Mouse (Mus musculus) G1E-ER4 (cell line): ENCODE measurements around the gene Rilp. TPM values are rescaled to one million over a fixed set of nuclear protein-coding genes. Genes with fewer than 3 reads are reported as not detected.

Experiments
- GATA1 ChIP-seq: IDR thresholded peaks from one replicate; pipeline ENCODE4 v1.8.0; 2012; ENCODE audit warnings: low read length, inconsistent platforms
- polyA plus RNA-seq: library from polyadenylated mRNA; stranded (reverse); fragments of >175 nt; gene quantifications from 2 replicates; pipeline ENCODE4 v1.2.3, GENCODE M21; 2012

Gene Rilp
- polyA plus RNA-seq, 1 experiment, result 0.37 TPM

- TF ChIP-seq GATA1, result no peak
Observed at GRCm38 (mm10) chr11:75472469-75473081, 37.3 kb upstream of the Rilp start.

GRCm38 (mm10) chr11:75473376-75473775 is 36.5 kb upstream of the Rilp start:
- no peak for TF ChIP-seq GATA1

- no peak for TF ChIP-seq GATA1
Observed at GRCm38 (mm10) chr11:75486192-75486591, 23.7 kb upstream of the Rilp start.

GRCm38 (mm10) chr11:75486601-75487285 is 23.2 kb upstream of the Rilp start, which contains the start of gene Prpf8:
TSS of gene Prpf8 (plus strand) at chr11:75486816.
- no peak for TF ChIP-seq GATA1

- no peak for TF ChIP-seq GATA1
Observed at GRCm38 (mm10) chr11:75487496-75487895, 22.4 kb upstream of the Rilp start.

GRCm38 (mm10) chr11:75494296-75495049 is 15.4 kb upstream of the Rilp start:
- no peak for TF ChIP-seq GATA1

- TF ChIP-seq GATA1, result no peak
Observed at GRCm38 (mm10) chr11:75498126-75498525, 11.8 kb upstream of the Rilp start.

GRCm38 (mm10) chr11:75508162-75508561 is 1.7 kb upstream of the Rilp start:
- no peak for TF ChIP-seq GATA1

- TF ChIP-seq GATA1, result no peak
Observed at GRCm38 (mm10) chr11:75508904-75509303, 990 bp upstream of the Rilp start.

GRCm38 (mm10) chr11:75510627-75510993 is 716 bp downstream of the Rilp start:
- no peak for TF ChIP-seq GATA1

- no peak for TF ChIP-seq GATA1
Observed at GRCm38 (mm10) chr11:75511213-75511612, 1.3 kb downstream of the Rilp start.

- TF ChIP-seq GATA1, result no peak
Observed at GRCm38 (mm10) chr11:75512301-75513018, 2.6 kb downstream of the Rilp start.

GRCm38 (mm10) chr11:75513336-75513735 is 3.4 kb downstream of the Rilp start, which contains the start of gene Scarf1:
TSS of gene Scarf1 (plus strand) at chr11:75513540.
- no peak for TF ChIP-seq GATA1

- TF ChIP-seq GATA1, result no peak
Observed at GRCm38 (mm10) chr11:75515186-75515585, 5.3 kb downstream of the Rilp start.

- no peak for TF ChIP-seq GATA1
Observed at GRCm38 (mm10) chr11:75519834-75520633, 10.1 kb downstream of the Rilp start.
